Mouse (Mus musculus) ES-E14 (cell line): ENCODE results near the gene Mfsd4b3. TPM values are rescaled to one million over a fixed set of nuclear protein-coding genes. Genes with fewer than 3 reads are reported as not detected.
A peak's percentile ranks its signal among the peaks of the same experiment; 100 is the strongest.
"Not testable (repeated sequence)": the region's sequence is repeated elsewhere in the genome, so short reads cannot be mapped to it uniquely, and the experiment has no call there.

ENCODE experiments used
- DNase-seq: peaks from one replicate; pipeline ENCODE4 v3.0.0-alpha.2; 2013; ENCODE audit warnings: low read depth, low spot score
- H3K27ac ChIP-seq: 2 replicates; pipeline ENCODE4 v1.5.1; 2012; ENCODE audit warnings: low read depth, mild to moderate bottlenecking, low read length, moderate library complexity, mixed read lengths; ENCODE audit not compliant: poor library complexity, insufficient read depth, severe bottlenecking
- H3K36me3 ChIP-seq: 2 replicates; pipeline ENCODE4 v1.6.1; 2012; ENCODE audit warnings: mild to moderate bottlenecking, low read length, moderate library complexity, mixed read lengths; ENCODE audit not compliant: control insufficient read depth, poor library complexity, insufficient read depth, severe bottlenecking
- H3K4me1 ChIP-seq, 2 experiments: fragments of 150-350 bp in 1 of 2; sonication (generic) in 1 of 2; 2 replicates each; pipeline ENCODE4 v1.6.1; 2012; ENCODE audit warnings: low read length in 2 of 2, mild to moderate bottlenecking in 1 of 2, mixed read lengths in 1 of 2; ENCODE audit not compliant: control insufficient read depth in 2 of 2, insufficient read depth in 2 of 2, poor library complexity in 1 of 2
- H3K4me3 ChIP-seq, 2 experiments: fragments of 150-350 bp in 1 of 2; sonication (generic) in 1 of 2; 2 replicates each; pipeline ENCODE4 v1.5.1; 2012; ENCODE audit warnings: low read length in 2 of 2, low read depth in 1 of 2, mild to moderate bottlenecking in 1 of 2, mixed read lengths in 1 of 2; ENCODE audit not compliant: insufficient read depth in 1 of 2, poor library complexity in 1 of 2, severe bottlenecking in 1 of 2
- H3K9ac ChIP-seq: 2 replicates; pipeline ENCODE4 v1.6.1; 2012; ENCODE audit warnings: low read depth, mild to moderate bottlenecking, low read length, mixed read lengths; ENCODE audit not compliant: poor library complexity, insufficient read depth, severe bottlenecking
- H3K9me3 ChIP-seq: fragments of 150-350 bp; sonication (generic); 2 replicates; pipeline ENCODE4 v1.6.1; 2012; ENCODE audit warnings: low read depth, mild to moderate bottlenecking, low read length; ENCODE audit not compliant: control insufficient read depth, insufficient read depth
- CHD2 ChIP-seq: IDR thresholded peaks from 2 replicates; pipeline ENCODE4 v1.6.1; 2014; ENCODE audit warnings: mild to moderate bottlenecking, low read depth, low read length, inconsistent platforms
- HCFC1 ChIP-seq: IDR thresholded peaks from 2 replicates; pipeline ENCODE4 v1.6.1; 2012; ENCODE audit warnings: low read length, inconsistent platforms, borderline replicate concordance; ENCODE audit not compliant: insufficient read depth
- MAFK ChIP-seq: IDR thresholded peaks from 2 replicates; pipeline ENCODE4 v1.6.1; 2014; ENCODE audit warnings: mild to moderate bottlenecking, low read depth, low read length, inconsistent platforms; ENCODE audit not compliant: insufficient read depth
- ZC3H11A ChIP-seq: IDR thresholded peaks from 2 replicates; pipeline ENCODE4 v1.6.1; 2012; ENCODE audit warnings: low read depth, mild to moderate bottlenecking, inconsistent platforms, low read length, borderline replicate concordance
- ZNF384 ChIP-seq: IDR thresholded peaks from 2 replicates; pipeline ENCODE4 v1.6.1; 2012; ENCODE audit warnings: low read depth, low read length, inconsistent platforms
- in situ Hi-C, 2 experiments: fragments of 600-800 bp; cut with MboI; formaldehyde crosslinking; loops; one replicate each; pipeline ENCODE4 v1.15.1; 2025; ENCODE audit warnings: low sequenced_read_pairs in 2 of 2, inconsistent platforms in 1 of 2; ENCODE audit not compliant: unreplicated experiment in 2 of 2
- total RNA-seq: library from RNA; depleted of rRNA; stranded (reverse); fragments of 300-350 nt; gene quantifications from 2 replicates; pipeline ENCODE4 v1.2.3, GENCODE M21; 2012; rRNA removed

Gene Mfsd4b3
- total RNA-seq: 0.18 and 0.26 TPM in 2 replicates

GRCm38 (mm10) chr10:39959761-39960440, at the start of gene Mfsd4b3:
Mfsd4b3 (minus strand) TSS chr10:39960153.
- H3K4me3 ChIP-seq: peak within 1 kb of the TSS; percentile 73
- no peak within 1 kb of the TSS for H3K27ac ChIP-seq
- no peaks in the 10 kb centered on the region for H3K4me1 ChIP-seq
- no peaks in the 10 kb centered on the region for H3K36me3 ChIP-seq
- peak; percentile 94 for DNase-seq
- H3K9me3 ChIP-seq: no peaks in the 10 kb centered on the region
- H3K9ac ChIP-seq: peak within 1 kb of the TSS; percentile 69
- in situ Hi-C loops: loop anchor here in 1 of 2 experiments (5.0 kb wide), 1 partner anchor 252 kb away; no protein-coding TSS in a partner anchor
- TF ChIP-seq ZC3H11A (no peak; the same call in 1 of the 2 replicates), HCFC1 (no peak), ZNF384 (no peak), MAFK (no peak), CHD2 (no peak)

- no peak for DNase-seq
- Histone ChIP-seq H3K9ac (no peak overlapping the region), H3K4me1 (peaks cover 2 to 5% of the 10 kb centered on the region in 2 experiments; a peak in 2 of 4 replicates), H3K4me3 (no peak overlapping the region), H3K27ac (no peak overlapping the region), H3K9me3 (no peaks in the 10 kb centered on the region), H3K36me3 (no peaks in the 10 kb centered on the region)
- no peak for TF ChIP-seq MAFK
- no peak for TF ChIP-seq ZNF384
- no peak for TF ChIP-seq HCFC1
- no peak for TF ChIP-seq ZC3H11A
- no peak for TF ChIP-seq CHD2
- in situ Hi-C loops: no loop called here
Measured at GRCm38 (mm10) chr10:40009591-40009990, 49.6 kb upstream of the Mfsd4b3 start.

- DNase-seq, in situ Hi-C loops, H3K4me1 ChIP-seq, H3K9ac ChIP-seq, H3K9me3 ChIP-seq, H3K36me3 ChIP-seq, H3K27ac ChIP-seq, H3K4me3 ChIP-seq: not testable (repeated sequence)
Measured at GRCm38 (mm10) chr10:40008847-40009246, 48.9 kb upstream of the Mfsd4b3 start.

- no peak for TF ChIP-seq ZC3H11A
- TF ChIP-seq HCFC1: no peak
- TF ChIP-seq ZNF384: no peak
- TF ChIP-seq CHD2: no peak
- no peak for TF ChIP-seq MAFK
- in situ Hi-C loops: no loop called here
- Histone ChIP-seq H3K9ac (no peak overlapping the region), H3K4me1 (peaks cover 2 to 5% of the 10 kb centered on the region in 2 experiments; a peak in 2 of 4 replicates), H3K27ac (no peak overlapping the region), H3K36me3 (no peaks in the 10 kb centered on the region), H3K4me3 (no peak overlapping the region), H3K9me3 (no peaks in the 10 kb centered on the region)
- no peak for DNase-seq
Measured at GRCm38 (mm10) chr10:40007953-40008352, 48.0 kb upstream of the Mfsd4b3 start.
